Mouse (Mus musculus) heart, adult 2 months (tissue): Measurements from ENCODE around the gene Duox2.

Experiments used
- CTCF ChIP-seq: fragments of 200-600 bp; IDR thresholded peaks from 2 replicates; pipeline ENCODE4 v1.8.1; 2022; ENCODE audit warnings: antibody characterized with exemption, mild to moderate bottlenecking, moderate library complexity
- EP300 ChIP-seq: fragments of 200-500 bp; IDR thresholded peaks from 2 replicates; pipeline ENCODE4 v1.6.1; 2011; ENCODE audit warnings: low read depth, low read length, control low read depth; ENCODE audit not compliant: insufficient read depth
- POLR2A ChIP-seq: fragments of 200-500 bp; IDR thresholded peaks from 2 replicates; pipeline ENCODE4 v1.6.1; 2011; ENCODE audit warnings: mild to moderate bottlenecking, low read depth, low read length, control low read depth; ENCODE audit not compliant: insufficient read depth

DNA sequence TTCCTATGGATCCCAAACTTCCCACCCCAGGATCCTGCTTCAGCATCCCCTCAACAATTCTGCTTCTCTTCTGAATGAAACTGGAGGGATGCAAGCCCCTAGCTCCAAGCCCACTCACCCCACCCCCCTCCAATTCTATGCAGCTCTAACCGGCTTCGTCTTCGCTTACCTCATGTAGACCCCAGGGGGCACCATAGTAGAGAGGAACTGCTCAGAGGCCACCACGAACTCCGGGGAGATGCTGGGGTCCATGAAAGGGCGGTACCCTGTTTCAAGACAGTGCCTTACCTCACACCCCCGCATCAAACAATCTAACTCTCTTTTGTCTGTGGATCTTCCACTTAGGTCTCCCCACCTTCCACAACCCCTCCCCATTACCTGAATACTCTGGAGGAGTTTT is 3.3 kb downstream of the Duox2 start:
- TF ChIP-seq CTCF (no peak), EP300 (no peak), POLR2A (no peak)
